Mouse (Mus musculus) embryonic facial prominence, embryonic 10.5 days (tissue): ENCODE results near the gene Gm49361. TPM values are rescaled to one million over a fixed set of nuclear protein-coding genes. Genes with fewer than 3 reads are reported as not detected.

Experiments used
- DNase-seq: peaks from one replicate; pipeline ENCODE4 v3.0.0-alpha.2; 2017; ENCODE audit warnings: low spot score
- H3K27ac ChIP-seq: fragments of 300-500 bp; sonication (generic); replicated peaks from 2 replicates; pipeline ENCODE4 v1.5.1; 2016; ENCODE audit warnings: mild to moderate bottlenecking
- H3K27me3 ChIP-seq: fragments of 300-500 bp; sonication (generic); replicated peaks from 2 replicates; pipeline ENCODE4 v1.6.1; 2016; ENCODE audit warnings: low read depth, mild to moderate bottlenecking; ENCODE audit not compliant: poor library complexity, severe bottlenecking
- H3K36me3 ChIP-seq: fragments of 300-500 bp; sonication (generic); replicated peaks from 2 replicates; pipeline ENCODE4 v1.6.1; 2016; ENCODE audit warnings: mild to moderate bottlenecking, moderate library complexity
- H3K4me1 ChIP-seq: fragments of 300-500 bp; sonication (generic); 2 replicates; pipeline ENCODE4 v1.6.1; 2016
- H3K4me3 ChIP-seq: fragments of 300-500 bp; sonication (generic); 2 replicates; pipeline ENCODE4 v1.5.1; 2016; ENCODE audit warnings: mild to moderate bottlenecking, moderate library complexity
- H3K9me3 ChIP-seq: fragments of 300-500 bp; sonication (generic); 2 replicates; pipeline ENCODE4 v1.6.1; 2016; ENCODE audit warnings: mild to moderate bottlenecking
- WGBS: fragments of 180-500 bp; shearing (Covaris S2); methylation state at CpG from one replicate; pipeline ENCODE4 v1.1.7; 2016; 5-methylcytosine and 5-hydroxymethylcytosine counted together
- polyA plus RNA-seq: library from polyadenylated mRNA; unstranded; fragments of >200 nt; fragmentation: Nextera tagmentation; extraction: Ambion mirVana; gene quantifications from 2 replicates; pipeline ENCODE4 v1.2.1, GENCODE M21; 2016

Gm49361 gene
- polyA plus RNA-seq = not detected in 2 replicates

DNA sequence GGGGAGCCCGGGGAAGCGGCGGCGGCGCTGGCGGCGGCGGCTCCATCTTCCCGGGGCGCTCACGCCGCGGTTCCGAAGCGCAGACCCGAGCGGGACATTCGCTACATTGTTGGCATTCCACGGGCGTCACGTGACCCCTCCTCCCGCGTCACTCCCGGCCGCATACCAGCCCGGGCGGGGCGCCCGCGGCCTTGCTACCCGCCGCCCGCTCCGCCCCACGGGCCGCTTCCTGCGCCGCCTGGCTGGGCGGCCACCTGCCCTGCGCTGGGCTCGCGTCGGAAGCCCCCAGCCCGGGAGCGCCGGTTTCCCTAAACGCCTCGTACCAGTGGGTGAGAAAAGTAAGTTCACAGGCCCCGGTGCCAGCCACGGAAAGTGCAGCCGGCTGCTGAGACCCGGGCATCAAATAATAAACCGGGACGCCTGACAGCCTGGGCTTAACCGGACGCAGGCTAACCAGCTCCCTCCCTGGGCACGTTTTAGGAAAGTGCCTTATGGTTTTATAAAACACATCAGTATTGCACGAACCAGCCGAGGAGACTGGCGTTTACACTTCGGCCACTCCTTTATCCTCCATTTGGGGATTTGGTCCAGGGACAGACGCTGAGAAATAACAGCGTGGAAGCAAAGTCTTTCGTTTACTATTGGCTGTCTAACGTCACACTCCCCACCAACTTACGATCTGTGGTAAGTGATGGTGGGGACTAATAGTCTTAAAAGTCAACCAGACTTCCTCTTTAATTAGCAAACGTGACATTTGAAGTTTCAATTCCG, at the start of gene Gm49361:
TSS of gene Gm49361 (minus strand) at position 103 of the 771 bp plus-strand sequence.
- Histone ChIP-seq H3K9me3 (no peaks in the 10 kb centered on the region), H3K4me1 (peaks cover 37% of the 10 kb centered on the region), H3K27me3 (peaks cover 10% of the 10 kb centered on the region; the same call in 1 of the 2 replicates), H3K4me3 (peak within 1 kb of the TSS; percentile 98), H3K27ac (peak within 1 kb of the TSS; percentile 98), H3K36me3 (no peaks in the 10 kb centered on the region)
- DNase-seq = peak; percentile 91
- WGBS = under 1% methylated on average over 68 of the region's 68 CpGs

DNA sequence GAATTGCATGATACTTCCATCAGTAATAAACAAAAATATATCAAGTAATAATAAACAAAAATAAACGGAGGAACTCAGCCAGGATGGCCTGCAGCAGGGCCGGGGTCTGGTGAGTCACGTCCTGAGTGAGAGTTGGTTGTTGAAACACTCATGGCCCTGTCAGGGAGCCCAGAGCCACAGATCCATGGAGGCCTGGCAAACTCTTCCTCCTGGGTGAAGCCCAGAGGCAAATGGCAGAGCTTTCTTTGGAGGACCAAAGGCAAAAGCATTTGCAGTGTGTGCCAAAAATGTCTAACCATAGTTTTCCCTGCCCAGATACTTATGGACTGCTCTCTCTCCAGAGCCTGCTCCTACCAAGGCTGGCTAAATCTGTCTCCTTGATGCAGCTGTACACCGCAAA, 45.3 kb upstream of the Gm49361 start:
- H3K4me1 ChIP-seq = no peaks in the 10 kb centered on the region
- no peak overlapping the region for H3K27ac ChIP-seq
- no peak overlapping the region for H3K4me3 ChIP-seq
- no peaks in the 10 kb centered on the region for H3K27me3 ChIP-seq
- no peaks in the 10 kb centered on the region for H3K36me3 ChIP-seq
- no peak for DNase-seq
- WGBS = 84% methylated on average over 4 of the region's 4 CpGs
- no peaks in the 10 kb centered on the region for H3K9me3 ChIP-seq

DNA sequence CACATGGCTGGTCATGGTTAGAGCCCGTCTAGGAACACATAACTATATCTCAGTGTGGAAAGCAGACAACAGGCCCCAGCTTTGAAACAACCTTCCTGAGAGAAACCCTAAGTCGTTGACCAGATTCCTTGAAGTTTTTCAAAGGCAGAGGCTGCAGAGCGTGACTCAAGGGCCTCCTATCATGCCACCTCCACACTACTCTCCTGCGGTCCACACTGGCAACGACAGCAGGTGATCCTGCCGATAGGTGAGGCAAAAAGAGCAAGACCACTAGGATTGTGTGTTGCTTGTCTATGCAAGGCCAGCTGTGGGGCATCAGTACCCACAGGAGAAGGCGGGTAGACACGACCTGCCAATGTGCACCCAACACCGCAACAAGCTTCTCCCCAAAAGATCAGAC, 43.9 kb upstream of the Gm49361 start:
- Histone ChIP-seq H3K27ac (no peak overlapping the region), H3K27me3 (no peaks in the 10 kb centered on the region), H3K9me3 (no peaks in the 10 kb centered on the region), H3K4me3 (no peak overlapping the region), H3K4me1 (no peaks in the 10 kb centered on the region), H3K36me3 (no peaks in the 10 kb centered on the region)
- DNase-seq = no peak
- 88% methylated on average over 9 of the region's 9 CpGs for WGBS

DNA sequence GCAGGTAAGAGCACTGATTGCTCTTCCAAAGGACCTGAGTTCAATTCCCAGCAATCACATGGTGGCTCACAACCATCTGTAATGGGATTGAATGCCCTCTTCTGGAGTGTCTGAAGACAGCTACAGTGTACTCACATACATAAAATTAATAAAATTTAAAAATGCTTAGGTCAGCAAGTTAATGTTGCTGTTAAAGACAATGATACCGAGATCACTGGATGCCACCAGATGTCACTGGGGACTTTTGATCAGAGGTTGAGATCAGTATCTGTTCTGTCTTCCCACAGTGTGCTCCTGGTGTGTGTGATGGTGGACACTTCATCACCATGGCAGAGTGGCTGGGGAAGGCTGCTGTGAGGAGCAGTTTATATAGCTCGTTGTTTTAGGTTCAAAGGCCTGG, 43.4 kb upstream of the Gm49361 start:
- H3K36me3 ChIP-seq = no peaks in the 10 kb centered on the region
- DNase-seq = no peak
- H3K9me3 ChIP-seq = no peaks in the 10 kb centered on the region
- 80% methylated on average over 2 of the region's 2 CpGs for WGBS
- no peak overlapping the region for H3K27ac ChIP-seq
- no peaks in the 10 kb centered on the region for H3K27me3 ChIP-seq
- no peak overlapping the region for H3K4me3 ChIP-seq
- no peaks in the 10 kb centered on the region for H3K4me1 ChIP-seq

DNA sequence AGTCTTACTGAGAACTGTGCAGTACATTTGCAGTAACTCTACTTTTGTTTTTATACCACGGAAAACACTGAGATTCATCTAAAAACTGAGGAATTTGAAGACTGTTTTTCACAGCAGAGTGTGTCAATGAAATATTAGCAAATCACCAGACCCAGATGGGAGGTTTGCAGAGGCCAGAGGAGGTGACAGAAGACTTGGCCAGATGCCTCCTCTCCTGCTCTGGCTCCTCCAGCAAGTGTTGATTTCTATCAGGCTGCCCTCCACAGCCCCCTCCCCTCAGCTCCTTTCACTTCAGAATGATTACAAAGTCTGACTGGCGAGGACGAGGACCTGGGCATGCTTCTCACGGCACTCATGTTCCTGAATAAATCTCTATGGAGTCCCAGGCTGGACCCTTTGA, 41.5 kb upstream of the Gm49361 start:
- no peak overlapping the region for H3K27ac ChIP-seq
- no peaks in the 10 kb centered on the region for H3K36me3 ChIP-seq
- no peak for DNase-seq
- WGBS = 74% methylated on average over 4 of the region's 4 CpGs
- no peak overlapping the region for H3K4me3 ChIP-seq
- H3K4me1 ChIP-seq = no peaks in the 10 kb centered on the region
- H3K9me3 ChIP-seq = no peaks in the 10 kb centered on the region
- no peaks in the 10 kb centered on the region for H3K27me3 ChIP-seq

DNA sequence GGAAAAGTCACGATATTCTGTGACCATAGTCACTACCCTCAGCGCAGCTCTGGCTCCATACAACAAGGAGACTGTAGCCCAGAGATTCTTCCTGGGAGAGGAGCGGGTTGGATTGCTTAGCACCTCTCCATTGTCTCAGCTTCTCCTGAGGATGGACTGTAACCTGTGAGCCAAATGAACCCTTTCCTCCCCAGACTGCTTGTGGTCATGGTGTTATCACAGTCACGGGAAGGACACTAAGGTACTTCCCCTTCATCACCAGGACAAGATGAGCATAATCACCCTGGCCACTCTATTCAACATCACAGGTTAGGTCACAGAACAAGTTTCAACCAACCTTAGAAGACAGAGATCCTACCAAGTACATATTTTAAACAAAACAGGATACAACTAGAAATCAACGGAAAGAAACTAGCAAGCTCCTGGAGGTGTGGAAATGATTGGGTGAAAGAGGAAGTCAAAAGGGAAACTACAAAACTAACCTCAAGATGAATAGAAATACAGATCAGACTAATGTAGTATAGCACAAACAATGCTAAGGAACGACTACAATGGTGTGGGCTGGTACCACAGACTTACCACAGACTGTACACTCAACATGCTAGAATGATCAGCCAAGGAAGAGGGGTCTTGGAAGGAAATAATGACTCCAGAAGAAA, 26.4 kb upstream of the Gm49361 start:
- Histone ChIP-seq H3K27me3 (no peaks in the 10 kb centered on the region), H3K27ac (no peak overlapping the region)
- 90% methylated on average over 6 of the region's 6 CpGs for WGBS

DNA sequence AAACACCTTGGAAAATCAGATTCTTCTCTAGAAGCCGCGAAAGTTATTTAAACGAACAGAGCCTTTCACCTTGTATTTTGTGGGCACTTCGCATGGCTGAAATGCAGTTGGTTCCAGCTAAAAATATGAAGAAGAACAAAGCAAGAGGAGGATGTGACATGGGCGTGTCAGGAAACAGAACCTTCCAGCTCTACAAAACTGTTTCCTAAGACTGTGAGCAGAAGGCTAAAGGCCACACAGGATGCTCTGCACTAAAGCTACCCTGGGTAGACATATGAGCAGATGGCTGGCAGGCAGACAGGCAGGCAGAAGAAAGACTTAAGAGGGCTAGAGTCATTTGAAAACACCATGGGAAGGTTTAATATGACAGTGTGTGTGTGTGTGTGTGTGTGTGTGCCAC, 23.2 kb upstream of the Gm49361 start:
- Histone ChIP-seq H3K4me3 (no peak overlapping the region), H3K27me3 (no peaks in the 10 kb centered on the region), H3K27ac (no peak overlapping the region), H3K9me3 (no peaks in the 10 kb centered on the region), H3K36me3 (no peaks in the 10 kb centered on the region), H3K4me1 (no peaks in the 10 kb centered on the region)
- DNase-seq = no peak
- 94% methylated on average over 5 of the region's 5 CpGs for WGBS

More for the DNA sequence above, 26.4 kb upstream of the Gm49361 start:
- no peaks in the 10 kb centered on the region for H3K9me3 ChIP-seq
- no peak overlapping the region for H3K4me3 ChIP-seq
- no peaks in the 10 kb centered on the region for H3K4me1 ChIP-seq
- no peaks in the 10 kb centered on the region for H3K36me3 ChIP-seq
- no peak for DNase-seq

DNA sequence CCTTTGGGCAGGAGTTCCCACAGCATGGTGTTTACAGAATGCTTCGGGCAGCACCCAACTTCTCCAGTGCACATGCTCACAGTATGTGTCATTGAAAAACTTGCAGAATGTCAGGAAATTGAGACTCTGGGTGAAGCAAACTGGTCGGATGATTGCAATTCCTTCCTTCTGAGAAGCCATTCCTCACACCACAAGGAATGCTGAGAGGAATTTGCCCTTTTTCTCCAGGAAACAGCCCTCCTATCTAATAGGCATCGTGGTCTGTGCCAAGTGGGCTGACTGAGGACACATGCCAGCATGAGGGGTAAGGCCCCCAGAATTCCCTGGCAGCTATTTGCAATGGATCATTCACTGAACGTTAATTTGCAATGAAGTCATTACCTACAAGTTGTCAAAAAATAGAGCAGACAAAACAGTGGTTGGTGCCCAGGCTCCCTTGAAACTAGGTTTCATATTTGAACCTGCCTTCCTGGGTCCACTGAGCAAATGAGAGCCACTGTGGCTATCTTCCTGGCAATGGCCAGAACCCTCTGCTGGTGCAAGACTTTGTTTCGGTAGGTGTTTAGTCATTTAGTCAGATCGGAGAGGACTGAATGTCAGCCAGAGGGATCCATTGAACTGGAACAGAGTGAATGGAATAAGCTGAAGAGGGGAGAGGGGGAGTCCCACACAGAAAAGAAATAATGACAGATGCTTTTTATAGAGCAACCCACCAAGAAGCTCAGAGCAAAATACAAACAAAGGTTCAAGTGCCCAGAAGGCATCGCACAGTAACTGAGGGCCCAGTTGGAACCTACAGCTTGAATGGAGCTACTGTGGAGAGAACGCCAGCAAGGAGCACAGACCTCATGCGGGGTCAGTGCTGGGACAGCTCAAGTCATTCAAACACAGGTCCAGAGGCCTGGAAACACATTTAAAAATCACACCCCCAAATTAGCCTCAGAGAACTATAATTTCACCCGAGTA, 14.8 kb upstream of the Gm49361 start:
- 53% methylated on average over 10 of the region's 10 CpGs for WGBS
- H3K4me3 ChIP-seq = no peak overlapping the region
- no peak for DNase-seq
- H3K27ac ChIP-seq = no peak overlapping the region
- peaks cover 11% of the 10 kb centered on the region for H3K4me1 ChIP-seq
- H3K36me3 ChIP-seq = no peaks in the 10 kb centered on the region
- no peaks in the 10 kb centered on the region for H3K9me3 ChIP-seq
- no peaks in the 10 kb centered on the region for H3K27me3 ChIP-seq

DNA sequence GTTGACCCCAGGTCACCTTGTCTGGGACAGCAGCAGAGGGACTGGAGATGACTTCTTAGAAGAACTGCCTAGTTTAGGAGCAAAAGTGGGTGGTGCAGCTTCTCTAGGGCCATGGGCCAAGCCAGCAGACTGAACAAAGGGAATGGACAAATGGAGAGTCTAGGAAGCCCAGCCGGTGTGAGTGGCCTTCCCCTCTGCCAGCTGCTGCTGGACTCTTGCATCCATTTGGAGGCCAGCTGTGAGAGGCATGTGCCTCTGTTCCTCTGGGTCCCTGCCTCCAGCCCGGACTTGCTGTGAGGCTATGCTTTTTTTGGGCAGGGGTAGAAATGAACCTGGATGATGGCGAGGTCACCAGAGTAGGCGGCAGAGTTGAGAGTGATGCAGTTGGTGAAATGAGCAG, 12.3 kb upstream of the Gm49361 start, which contains the start of gene Lats2:
TSS of gene Lats2 (minus strand) at position 152 of the 400 bp plus-strand sequence.
- H3K9me3 ChIP-seq = no peaks in the 10 kb centered on the region
- no peak within 1 kb of the TSS for H3K27ac ChIP-seq
- H3K4me3 ChIP-seq = no peak within 1 kb of the TSS
- H3K4me1 ChIP-seq = peaks cover 18% of the 10 kb centered on the region
- no peaks in the 10 kb centered on the region for H3K36me3 ChIP-seq
- H3K27me3 ChIP-seq = no peaks in the 10 kb centered on the region
- DNase-seq = no peak
- WGBS = 80% methylated on average over 4 of the region's 4 CpGs

DNA sequence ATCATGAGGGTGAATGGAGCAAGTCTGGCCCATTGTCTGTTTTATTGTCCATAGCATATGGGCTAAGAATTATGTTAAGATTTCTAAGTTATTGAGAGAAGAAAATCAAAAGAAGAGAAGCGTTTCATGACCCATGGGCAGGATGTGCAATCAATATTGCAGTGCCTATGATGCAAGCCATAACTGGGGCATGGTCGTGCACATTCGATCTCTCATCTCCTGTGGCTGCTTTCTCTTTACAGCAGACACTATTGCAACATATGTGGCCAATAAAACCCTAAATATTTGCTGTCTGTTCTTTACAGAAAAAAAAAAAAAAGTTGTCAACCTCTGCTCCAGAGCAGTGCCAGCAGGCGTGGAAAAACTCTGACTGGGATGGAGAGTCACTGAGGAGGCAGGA, 10.2 kb upstream of the Gm49361 start:
- no peaks in the 10 kb centered on the region for H3K27me3 ChIP-seq

DNA sequence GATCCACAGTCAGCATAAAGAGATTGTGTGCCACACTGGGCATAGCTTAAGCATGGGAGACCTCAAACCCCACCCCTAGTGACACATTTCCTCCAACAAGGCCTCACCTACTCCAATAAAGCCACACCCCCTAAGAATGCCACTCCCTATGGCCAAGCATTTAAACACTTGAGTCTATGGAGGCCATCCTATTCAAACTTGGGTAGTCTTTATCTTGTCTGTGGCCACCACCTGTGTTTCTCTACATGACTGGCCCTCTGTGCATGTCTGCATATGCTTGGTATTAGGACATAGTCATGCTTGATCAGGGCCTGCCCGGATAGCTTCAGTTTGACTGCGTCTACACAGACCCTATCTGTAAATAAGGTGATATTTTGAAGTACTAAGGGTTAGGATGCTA, 9.8 kb upstream of the Gm49361 start:
- no peak overlapping the region for H3K4me3 ChIP-seq
- 87% methylated on average over 2 of the region's 2 CpGs for WGBS
- peaks cover 12% of the 10 kb centered on the region for H3K4me1 ChIP-seq
- H3K27ac ChIP-seq = no peak overlapping the region
- DNase-seq = no peak
- no peaks in the 10 kb centered on the region for H3K36me3 ChIP-seq
- no peaks in the 10 kb centered on the region for H3K9me3 ChIP-seq
- H3K27me3 ChIP-seq = no peaks in the 10 kb centered on the region

More for the DNA sequence above, 10.2 kb upstream of the Gm49361 start:
- no peak overlapping the region for H3K4me3 ChIP-seq
- H3K9me3 ChIP-seq = no peaks in the 10 kb centered on the region
- no peak overlapping the region for H3K27ac ChIP-seq
- no peak for DNase-seq
- peaks cover 16% of the 10 kb centered on the region for H3K4me1 ChIP-seq
- WGBS = 84% methylated on average over 4 of the region's 4 CpGs
- no peaks in the 10 kb centered on the region for H3K36me3 ChIP-seq

DNA sequence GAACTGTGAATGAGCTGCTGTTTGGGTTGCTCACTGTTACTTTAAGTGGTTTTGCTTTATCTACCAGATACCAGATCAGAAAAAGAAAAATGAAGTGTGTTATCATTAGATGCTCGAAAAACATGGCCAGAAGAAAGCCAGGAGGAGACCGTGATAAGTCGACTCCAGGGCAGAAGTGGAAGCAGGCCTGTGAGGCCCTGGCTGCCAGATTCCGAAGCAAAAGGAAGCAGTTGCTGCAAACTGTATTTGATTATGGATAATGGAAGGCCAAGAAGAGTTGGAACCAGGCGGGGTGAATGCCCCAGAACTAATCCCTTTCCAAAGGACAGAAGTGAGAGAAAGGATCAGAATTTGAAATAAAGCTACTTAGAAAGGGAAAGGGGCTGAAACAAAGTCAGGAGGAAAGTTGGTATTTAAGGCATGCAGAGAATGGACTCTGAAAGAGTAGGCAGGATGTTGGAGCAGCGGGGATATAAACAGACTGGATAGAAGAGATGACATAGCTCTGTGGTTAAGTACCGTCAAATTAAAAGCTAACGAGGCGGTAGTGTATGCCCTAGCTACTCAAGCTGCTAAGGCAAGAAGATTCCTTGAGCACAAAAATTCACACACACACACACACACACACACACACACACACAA, 7.6 kb upstream of the Gm49361 start:
- H3K36me3 ChIP-seq = no peaks in the 10 kb centered on the region
- no peak for DNase-seq
- no peak overlapping the region for H3K4me3 ChIP-seq
- WGBS = 22% methylated on average over 9 of the region's 9 CpGs
- H3K9me3 ChIP-seq = no peaks in the 10 kb centered on the region
- H3K4me1 ChIP-seq = peaks cover 9% of the 10 kb centered on the region
- H3K27ac ChIP-seq = peak overlapping the region; percentile 49; the same call in 1 of the 2 replicates
- H3K27me3 ChIP-seq = no peaks in the 10 kb centered on the region
